Mouse (Mus musculus) heart, adult 2 months (tissue): Measurements from ENCODE around the gene Ube2n. TPM values are rescaled to one million over a fixed set of nuclear protein-coding genes. Genes with fewer than 3 reads are reported as not detected.

Experiments used
- DNase-seq, 2 experiments: peaks; one replicate each; pipeline ENCODE4 v3.0.0; 2021
- H3K27ac ChIP-seq: fragments of 200-600 bp; 2 replicates; pipeline ENCODE4 v1.8.1; 2022
- H3K27me3 ChIP-seq: fragments of 200-500 bp; 2 replicates; pipeline ENCODE4 v1.6.1; 2012; ENCODE audit warnings: mild to moderate bottlenecking, low read length, inconsistent platforms, mixed read lengths; ENCODE audit not compliant: control insufficient read depth, insufficient read depth
- H3K36me3 ChIP-seq: fragments of 200-500 bp; 2 replicates; pipeline ENCODE4 v1.6.1; 2012; ENCODE audit warnings: low read length, inconsistent platforms; ENCODE audit not compliant: control insufficient read depth, insufficient read depth
- H3K4me1 ChIP-seq: fragments of 200-500 bp; 2 replicates; pipeline ENCODE4 v1.6.1; 2011; ENCODE audit warnings: low read length; ENCODE audit not compliant: control insufficient read depth, insufficient read depth
- H3K4me3 ChIP-seq: fragments of 200-600 bp; 2 replicates; pipeline ENCODE4 v1.8.1; 2022
- H3K79me2 ChIP-seq: fragments of 200-500 bp; replicated peaks from 2 replicates; pipeline ENCODE4 v1.6.1; 2012; ENCODE audit warnings: mild to moderate bottlenecking, inconsistent platforms, low read length, moderate library complexity, mixed read lengths; ENCODE audit not compliant: control insufficient read depth, insufficient read depth
- H3K9ac ChIP-seq: fragments of 200-500 bp; 2 replicates; pipeline ENCODE4 v1.6.1; 2012; ENCODE audit warnings: low read depth, mild to moderate bottlenecking, control low read depth, inconsistent platforms, low read length, mixed read lengths
- CTCF ChIP-seq: fragments of 200-600 bp; IDR thresholded peaks from 2 replicates; pipeline ENCODE4 v1.8.1; 2022; ENCODE audit warnings: antibody characterized with exemption, mild to moderate bottlenecking, moderate library complexity
- EP300 ChIP-seq: fragments of 200-500 bp; IDR thresholded peaks from 2 replicates; pipeline ENCODE4 v1.6.1; 2011; ENCODE audit warnings: low read depth, low read length, control low read depth; ENCODE audit not compliant: insufficient read depth
- POLR2A ChIP-seq: fragments of 200-500 bp; IDR thresholded peaks from 2 replicates; pipeline ENCODE4 v1.6.1; 2011; ENCODE audit warnings: mild to moderate bottlenecking, low read depth, low read length, control low read depth; ENCODE audit not compliant: insufficient read depth
- WGBS: fragments of 180-500 bp; shearing (Covaris S2); methylation state at CpG from one replicate; pipeline ENCODE4 v1.1.7; 2018; 5-methylcytosine and 5-hydroxymethylcytosine counted together
- intact Hi-C: fragments of 180-260 bp; cut with DNase I; formaldehyde crosslinking; loops from one replicate; pipeline ENCODE4 v1.15.1; 2025
- polyA plus RNA-seq: library from polyadenylated mRNA; depleted of rRNA; stranded (reverse); fragments of >200 nt; gene quantifications from 2 replicates; pipeline ENCODE4 v1.2.3, GENCODE M21; 2012
- total RNA-seq, 2 experiments: library from RNA; stranded (reverse); gene quantifications; 2 replicates each; pipeline ENCODE4 v1.2.3; 2021

The Ube2n gene
- total and polyA plus RNA-seq, 3 experiments: 48.8 to 89.7 (median 89.5) TPM

DNA sequence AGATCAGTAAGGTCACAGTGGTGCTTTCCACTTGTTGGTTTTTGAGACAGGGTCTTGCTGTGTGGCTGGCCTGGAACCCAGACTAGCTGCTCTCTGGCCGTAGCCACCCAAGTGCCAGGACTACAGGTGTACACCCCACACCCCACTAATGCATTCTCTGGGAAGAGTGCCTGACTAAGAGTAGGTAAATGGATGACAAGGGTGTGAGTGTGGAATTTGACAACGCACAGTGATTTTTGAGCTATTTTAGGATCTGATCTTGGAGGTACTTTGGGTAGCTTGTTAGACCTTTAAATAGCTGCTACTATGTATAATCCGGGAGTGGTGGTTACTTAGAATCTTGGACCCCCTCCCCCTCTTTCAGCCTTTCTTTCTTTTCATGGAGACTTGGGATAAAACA lies 24.3 kb downstream of the Ube2n start:
- Histone ChIP-seq H3K27me3 (no peaks in the 10 kb centered on the region), H3K4me1 (no peaks in the 10 kb centered on the region; the same call in none of the 2 replicates), H3K9ac (no peak overlapping the region), H3K79me2 (peaks cover 4% of the 10 kb centered on the region), H3K27ac (peak overlapping the region; percentile 79), H3K36me3 (peaks cover 20% of the 10 kb centered on the region), H3K4me3 (no peak overlapping the region)
- 63% methylated on average over 3 of the region's 3 CpGs for WGBS
- intact Hi-C loops: no loop called here
- no peak for DNase-seq
- TF ChIP-seq POLR2A: no peak
- no peak for TF ChIP-seq EP300
- no peak for TF ChIP-seq CTCF

DNA sequence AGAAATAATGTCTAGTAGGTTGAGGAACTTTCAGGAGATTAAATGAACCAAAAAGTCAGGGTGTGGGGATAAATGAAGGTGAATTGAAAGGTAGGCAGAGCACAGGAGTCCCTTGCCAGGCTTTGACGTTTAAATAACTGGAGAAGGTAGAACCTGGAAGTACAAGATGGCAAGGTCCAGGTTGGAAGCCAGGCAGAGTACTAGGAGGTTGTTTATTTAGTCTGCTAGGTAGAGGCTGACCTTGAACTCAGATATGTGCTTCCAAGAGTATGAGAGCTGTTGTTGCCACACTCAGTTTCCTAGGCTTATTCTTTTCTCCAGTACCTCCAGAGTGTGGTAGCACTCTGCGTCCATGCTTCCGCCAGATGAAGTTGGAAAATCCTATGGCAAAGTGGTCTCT lies 24.9 kb downstream of the Ube2n start:
- intact Hi-C loops: no loop called here
- no peaks in the 10 kb centered on the region for H3K27me3 ChIP-seq
- WGBS: 77% methylated on average over 3 of the region's 3 CpGs
- no peak for DNase-seq
- H3K4me3 ChIP-seq: no peak overlapping the region
- TF ChIP-seq CTCF (no peak), POLR2A (no peak), EP300 (no peak)
- H3K9ac ChIP-seq: no peak overlapping the region
- H3K79me2 ChIP-seq: peaks cover 2% of the 10 kb centered on the region
- H3K4me1 ChIP-seq: no peaks in the 10 kb centered on the region; the same call in none of the 2 replicates
- H3K36me3 ChIP-seq: peaks cover 24% of the 10 kb centered on the region
- peak overlapping the region; percentile 79 for H3K27ac ChIP-seq

DNA sequence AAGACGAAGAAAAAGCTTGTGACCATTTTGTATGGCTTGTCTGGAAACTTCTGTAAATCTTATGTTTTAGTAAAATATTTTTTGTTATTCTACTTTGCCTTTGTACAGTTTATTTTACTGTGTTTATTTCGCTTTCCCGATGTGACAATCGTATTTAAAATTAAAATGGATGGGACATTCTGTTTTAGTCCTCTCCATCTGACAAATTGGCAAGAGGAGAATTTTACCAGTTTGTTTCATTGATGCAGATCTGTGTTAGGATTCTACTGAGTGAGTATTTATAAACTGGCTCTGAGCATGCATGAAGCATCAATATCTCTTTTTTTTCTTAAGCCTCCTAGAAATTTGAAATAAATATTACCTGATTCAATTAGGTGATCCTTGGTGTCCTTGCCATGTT lies 28.0 kb downstream of the Ube2n start:
- intact Hi-C loops: no loop called here
- H3K79me2 ChIP-seq: peaks cover 2% of the 10 kb centered on the region
- H3K27ac ChIP-seq: no peak overlapping the region; the same call in 1 of the 2 replicates
- no peak overlapping the region for H3K9ac ChIP-seq
- H3K36me3 ChIP-seq: peaks cover 29% of the 10 kb centered on the region
- no peaks in the 10 kb centered on the region; the same call in 1 of the 2 replicates for H3K4me1 ChIP-seq
- TF ChIP-seq POLR2A (no peak), CTCF (no peak), EP300 (no peak)
- H3K4me3 ChIP-seq: no peak overlapping the region
- WGBS: 81% methylated on average over 4 of the region's 4 CpGs
- DNase-seq: no peak
- no peaks in the 10 kb centered on the region for H3K27me3 ChIP-seq

DNA sequence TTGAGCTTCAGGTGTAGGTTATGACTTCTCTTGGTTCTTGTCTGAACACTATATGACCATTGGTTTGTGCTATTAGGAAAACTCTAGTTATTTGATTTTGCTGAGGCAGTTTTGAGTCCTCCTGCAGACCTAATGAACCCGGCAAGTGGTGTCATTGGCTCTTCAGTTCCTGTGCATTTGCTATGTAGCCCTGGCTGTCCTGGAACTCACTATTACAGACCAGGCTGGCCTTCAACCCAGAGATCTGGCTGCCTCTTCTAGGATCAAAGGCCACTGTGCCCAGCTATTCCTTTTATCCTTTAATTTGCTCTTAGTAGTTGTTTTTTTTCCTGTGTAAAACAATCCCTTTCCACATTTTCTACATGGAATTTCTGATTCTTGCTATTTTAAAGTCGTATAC lies 28.4 kb downstream of the Ube2n start:
- no peaks in the 10 kb centered on the region; the same call in 1 of the 2 replicates for H3K4me1 ChIP-seq
- DNase-seq: no peak
- H3K79me2 ChIP-seq: peaks cover 2% of the 10 kb centered on the region
- intact Hi-C loops: no loop called here
- H3K36me3 ChIP-seq: peaks cover 34% of the 10 kb centered on the region
- H3K27me3 ChIP-seq: no peaks in the 10 kb centered on the region
- no peak overlapping the region for H3K9ac ChIP-seq
- TF ChIP-seq POLR2A (no peak), EP300 (no peak), CTCF (no peak)
- H3K27ac ChIP-seq: no peak overlapping the region
- 78% methylated on average over 2 of the region's 2 CpGs for WGBS
- no peak overlapping the region for H3K4me3 ChIP-seq

DNA sequence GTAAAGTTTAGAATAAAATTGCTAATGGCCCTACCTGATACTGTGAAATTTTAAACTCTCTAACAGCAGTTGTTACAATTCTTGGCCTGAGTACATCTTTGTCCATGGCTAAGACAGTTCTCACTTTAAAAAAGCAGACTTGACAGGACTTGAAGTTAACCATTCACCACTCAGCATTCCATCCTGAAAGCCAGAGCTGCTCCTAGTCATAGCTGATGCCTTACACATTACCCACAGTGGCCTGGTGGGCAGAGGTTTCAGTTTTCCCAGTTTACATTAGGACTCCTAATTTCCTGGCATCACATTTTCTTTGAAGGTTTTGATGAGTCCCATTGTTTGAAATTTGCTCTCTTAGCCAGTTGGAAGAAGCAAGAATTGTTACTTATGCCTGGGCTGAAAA lies 29.1 kb downstream of the Ube2n start:
- no peak overlapping the region for H3K27ac ChIP-seq
- H3K4me1 ChIP-seq: no peaks in the 10 kb centered on the region; the same call in 1 of the 2 replicates
- peaks cover 2% of the 10 kb centered on the region for H3K79me2 ChIP-seq
- TF ChIP-seq CTCF (no peak), POLR2A (no peak), EP300 (no peak)
- H3K36me3 ChIP-seq: peaks cover 32% of the 10 kb centered on the region
- no peak overlapping the region for H3K9ac ChIP-seq
- H3K27me3 ChIP-seq: no peaks in the 10 kb centered on the region
- no peak overlapping the region for H3K4me3 ChIP-seq
- intact Hi-C loops: no loop called here
- no peak for DNase-seq

DNA sequence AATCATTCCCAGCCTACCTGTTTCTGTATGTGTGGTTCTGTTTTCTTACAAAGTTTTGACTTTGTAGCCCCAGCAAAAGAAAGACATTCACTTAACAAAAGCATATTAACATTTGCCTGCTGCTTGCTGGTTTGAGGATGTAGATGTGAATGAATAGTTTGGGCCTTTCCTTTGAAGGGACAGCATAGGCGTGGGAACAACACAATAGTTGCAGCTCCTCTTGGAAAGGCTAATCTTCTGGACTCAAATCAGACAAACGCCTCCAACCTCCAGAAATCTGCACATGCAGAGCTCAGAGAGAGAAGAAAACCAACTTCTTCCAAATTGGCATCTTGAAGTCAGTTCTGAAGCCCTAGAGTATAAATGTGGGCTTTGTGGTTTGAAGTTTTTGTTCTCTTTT lies 29.7 kb downstream of the Ube2n start:
- peak in 1 of 2 experiments; percentile 5 for DNase-seq
- H3K36me3 ChIP-seq: peaks cover 30% of the 10 kb centered on the region
- H3K4me1 ChIP-seq: no peaks in the 10 kb centered on the region; the same call in 1 of the 2 replicates
- H3K9ac ChIP-seq: no peak overlapping the region
- H3K4me3 ChIP-seq: no peak overlapping the region
- TF ChIP-seq EP300 (no peak), CTCF (no peak), POLR2A (no peak)
- H3K27ac ChIP-seq: no peak overlapping the region
- H3K79me2 ChIP-seq: no peaks in the 10 kb centered on the region
- 50% methylated on average over 2 of the region's 2 CpGs for WGBS
- H3K27me3 ChIP-seq: no peaks in the 10 kb centered on the region
- intact Hi-C loops: loop anchor here (5.0 kb wide), 1 partner anchor 42 kb away; the partner anchor contains the start of gene Mrpl42
